ENCODE assay signal across 16 mouse cellular contexts in the genomic region with DNA sequence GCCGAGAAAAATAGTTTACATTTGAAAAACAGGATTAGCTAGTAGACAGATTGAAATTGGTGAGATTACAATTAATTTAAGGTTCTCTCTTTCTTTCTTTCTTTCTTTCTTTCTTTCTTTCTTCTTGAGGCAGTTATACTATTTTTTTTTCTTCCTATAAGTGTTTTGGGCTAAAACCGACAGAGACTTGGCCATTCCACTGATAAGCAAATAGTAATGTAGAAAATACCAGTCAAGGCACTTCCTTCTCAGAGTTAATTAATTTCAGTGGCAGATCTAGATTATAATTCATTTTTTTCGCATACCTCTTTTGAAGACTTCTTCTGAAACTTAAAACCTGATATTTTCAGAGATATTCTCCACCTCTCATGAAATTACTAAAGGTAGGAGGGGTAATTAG.
"Had no signal": no experiment of that assay in that cellular context is flagged by ENCODE, and none has a peak within 500 bp of the region (broad histone marks: within the 10 kb centered on the region; RNA-seq: fewer than 3 reads in every experiment).

No protein-coding gene starts in this region.

- H3K9me3 ChIP-seq: neural tube, embryonic 12.5 days; neural tube, embryonic 13.5 days; neural tube, embryonic 15.5 days; stomach, embryonic 15.5 days had no signal

- H3K4me1 ChIP-seq: stomach, embryonic 15.5 days had no signal

- H3K27ac ChIP-seq: neural tube, embryonic 12.5 days; neural tube, embryonic 15.5 days; stomach, embryonic 15.5 days; stomach, postnatal 0 days had no signal

- H3K36me3 ChIP-seq: neural tube, embryonic 12.5 days; neural tube, embryonic 15.5 days; stomach, embryonic 15.5 days had no signal

- H3K4me2 ChIP-seq: neural tube, embryonic 13.5 days; neural tube, embryonic 15.5 days; stomach, embryonic 15.5 days had no signal

- H3K9ac ChIP-seq: neural tube, embryonic 12.5 days; neural tube, embryonic 13.5 days; neural tube, embryonic 15.5 days; stomach, embryonic 15.5 days had no signal

- H3K27me3 ChIP-seq: neural tube, embryonic 12.5 days; neural tube, embryonic 13.5 days; neural tube, embryonic 15.5 days; stomach, embryonic 15.5 days had no signal

- DNase-seq: retina, postnatal 1 day; right cerebral cortex, adult 18-20 months; right cerebral cortex, postnatal 14 days; right cerebral cortex, postnatal 25 days; right cerebral cortex, postnatal 4 days; spleen, adult 18-20 months; thymus, adult 18-20 months; thymus, adult 2 months; thymus, postnatal 25 days; thymus, postnatal 36 days; thymus, postnatal 4 days had no signal

- H3K4me3 ChIP-seq: neural tube, embryonic 12.5 days; neural tube, embryonic 13.5 days; neural tube, embryonic 15.5 days; stomach, embryonic 15.5 days had no signal
